Mouse (Mus musculus) intestine, embryonic 16.5 days (tissue): Measurements from ENCODE around the gene Esr1. TPM values are rescaled to one million over a fixed set of nuclear protein-coding genes. Genes with fewer than 3 reads are reported as not detected.

Source experiments
- ATAC-seq: fragments of 200-750 bp; cut with Nextera tagmentation; 2 replicates; pipeline ENCODE4 v1.8.0; 2017; ENCODE audit warnings: moderate TSS enrichment, moderate library complexity
- H3K27ac ChIP-seq: fragments of 300-500 bp; sonication (generic); 2 replicates; pipeline ENCODE4 v1.5.1; 2014; ENCODE audit warnings: mild to moderate bottlenecking, low read length
- H3K27me3 ChIP-seq: fragments of 300-500 bp; sonication (generic); replicated peaks from 2 replicates; pipeline ENCODE4 v1.6.1; 2014; ENCODE audit warnings: low read length, control low read depth, mixed read lengths; ENCODE audit not compliant: control insufficient read depth, insufficient read depth
- H3K36me3 ChIP-seq: fragments of 300-500 bp; sonication (generic); 2 replicates; pipeline ENCODE4 v1.6.1; 2014; ENCODE audit warnings: low read length, control low read depth; ENCODE audit not compliant: control insufficient read depth, insufficient read depth
- H3K4me1 ChIP-seq: fragments of 300-500 bp; sonication (generic); 2 replicates; pipeline ENCODE4 v1.6.1; 2014; ENCODE audit warnings: low read length, control low read depth, mixed read lengths; ENCODE audit not compliant: control insufficient read depth, insufficient read depth
- H3K4me2 ChIP-seq: fragments of 300-500 bp; sonication (generic); 2 replicates; pipeline ENCODE4 v1.6.1; 2014; ENCODE audit warnings: low read depth, low read length, control low read depth
- H3K4me3 ChIP-seq: fragments of 300-500 bp; sonication (generic); 2 replicates; pipeline ENCODE4 v1.5.1; 2014; ENCODE audit warnings: mild to moderate bottlenecking, low read length
- H3K9ac ChIP-seq: fragments of 300-500 bp; sonication (generic); 2 replicates; pipeline ENCODE4 v1.6.1; 2014; ENCODE audit warnings: low read depth, low read length
- H3K9me3 ChIP-seq: fragments of 300-500 bp; sonication (generic); 2 replicates; pipeline ENCODE4 v1.6.1; 2016; ENCODE audit warnings: low read length, control low read depth; ENCODE audit not compliant: control insufficient read depth
- WGBS: fragments of 180-500 bp; shearing (Covaris S2); extraction: QIAGEN DNeasy Blood & Tissue Kit; methylation state at CpG from one replicate; pipeline ENCODE4 v1.1.7; 2014; 5-methylcytosine and 5-hydroxymethylcytosine counted together
- polyA plus RNA-seq: library from polyadenylated mRNA; unstranded; fragments of >200 nt; fragmentation: Nextera tagmentation; extraction: Ambion mirVana; gene quantifications from 2 replicates; pipeline ENCODE4 v1.2.1, GENCODE M21; 2015

Gene Esr1
- 0.37 and 0.55 TPM in 2 replicates for polyA plus RNA-seq

- Histone ChIP-seq H3K9me3 (no peaks in the 10 kb centered on the region), H3K27me3 (no peaks in the 10 kb centered on the region), H3K36me3 (no peaks in the 10 kb centered on the region), H3K27ac (no peak within 1 kb of the TSS), H3K4me3 (peak within 1 kb of the TSS; percentile 37), H3K4me2 (peak within 1 kb of the TSS; percentile 59), H3K9ac (peak within 1 kb of the TSS; percentile 6), H3K4me1 (0 out of 2 replicates have a peak, but pooled peaks cover 2% of the 10 kb centered on the region)
- peak; percentile 52 for ATAC-seq
- WGBS = 27% methylated on average over 13 of the region's 13 CpGs
Measured at GRCm38 (mm10) chr10:4611386-4612155, at the start of gene Esr1. TSS of gene Esr1 (plus strand) at chr10:4611593.

GRCm38 (mm10) chr10:4565148-4565547 is 46.2 kb upstream of the Esr1 start:
- H3K9ac ChIP-seq = no peak overlapping the region
- no peaks in the 10 kb centered on the region for H3K9me3 ChIP-seq
- no peak overlapping the region for H3K27ac ChIP-seq
- H3K27me3 ChIP-seq = no peaks in the 10 kb centered on the region
- no peak overlapping the region for H3K4me2 ChIP-seq
- no peaks in the 10 kb centered on the region for H3K36me3 ChIP-seq
- no peaks in the 10 kb centered on the region for H3K4me1 ChIP-seq
- ATAC-seq = no peak
- H3K4me3 ChIP-seq = no peak overlapping the region
- 93% methylated on average over 1 of the region's 1 CpGs for WGBS

GRCm38 (mm10) chr10:4570778-4571177 is 40.6 kb upstream of the Esr1 start:
- H3K4me3 ChIP-seq = no peak overlapping the region
- 93% methylated on average over 4 of the region's 4 CpGs for WGBS
- H3K36me3 ChIP-seq = no peaks in the 10 kb centered on the region

GRCm38 (mm10) chr10:4571304-4571703 is 40.1 kb upstream of the Esr1 start:
- Histone ChIP-seq H3K4me2 (no peak overlapping the region), H3K27me3 (no peaks in the 10 kb centered on the region), H3K4me3 (no peak overlapping the region), H3K36me3 (no peaks in the 10 kb centered on the region), H3K27ac (no peak overlapping the region), H3K4me1 (no peaks in the 10 kb centered on the region), H3K9ac (no peak overlapping the region), H3K9me3 (no peaks in the 10 kb centered on the region)
- 73% methylated on average over 4 of the region's 4 CpGs for WGBS
- ATAC-seq = no peak

More at GRCm38 (mm10) chr10:4570778-4571177, 40.6 kb upstream of the Esr1 start:
- no peaks in the 10 kb centered on the region for H3K4me1 ChIP-seq
- H3K9me3 ChIP-seq = no peaks in the 10 kb centered on the region
- H3K27ac ChIP-seq = no peak overlapping the region
- no peak overlapping the region for H3K9ac ChIP-seq
- no peak for ATAC-seq
- H3K4me2 ChIP-seq = no peak overlapping the region
- no peaks in the 10 kb centered on the region for H3K27me3 ChIP-seq

GRCm38 (mm10) chr10:4581905-4582304 is 29.5 kb upstream of the Esr1 start:
- Histone ChIP-seq H3K9me3 (no peaks in the 10 kb centered on the region), H3K36me3 (no peaks in the 10 kb centered on the region), H3K4me1 (no peaks in the 10 kb centered on the region), H3K9ac (no peak overlapping the region), H3K27ac (no peak overlapping the region), H3K27me3 (no peaks in the 10 kb centered on the region), H3K4me2 (no peak overlapping the region), H3K4me3 (no peak overlapping the region)
- 88% methylated on average over 5 of the region's 5 CpGs for WGBS
- no peak for ATAC-seq

- no peaks in the 10 kb centered on the region for H3K36me3 ChIP-seq
- H3K27me3 ChIP-seq = no peaks in the 10 kb centered on the region
- H3K4me3 ChIP-seq = no peak overlapping the region
- H3K9ac ChIP-seq = no peak overlapping the region
- peaks cover 6% of the 10 kb centered on the region; the same call in 1 of the 2 replicates for H3K4me1 ChIP-seq
- no peaks in the 10 kb centered on the region for H3K9me3 ChIP-seq
- WGBS = 86% methylated on average over 6 of the region's 6 CpGs
- ATAC-seq = no peak
- H3K4me2 ChIP-seq = no peak overlapping the region
- H3K27ac ChIP-seq = no peak overlapping the region
Measured at GRCm38 (mm10) chr10:4586691-4587090, 24.7 kb upstream of the Esr1 start.

GRCm38 (mm10) chr10:4589576-4589975 is 21.8 kb upstream of the Esr1 start:
- Histone ChIP-seq H3K9ac (no peak overlapping the region), H3K27ac (no peak overlapping the region), H3K4me3 (no peak overlapping the region), H3K36me3 (no peaks in the 10 kb centered on the region), H3K27me3 (no peaks in the 10 kb centered on the region), H3K9me3 (no peaks in the 10 kb centered on the region), H3K4me2 (no peak overlapping the region), H3K4me1 (peaks cover 6% of the 10 kb centered on the region; the same call in 1 of the 2 replicates)
- no peak for ATAC-seq
- WGBS = 77% methylated on average over 4 of the region's 4 CpGs

- no peaks in the 10 kb centered on the region for H3K9me3 ChIP-seq
- no peaks in the 10 kb centered on the region for H3K36me3 ChIP-seq
- no peak overlapping the region for H3K9ac ChIP-seq
- no peaks in the 10 kb centered on the region for H3K27me3 ChIP-seq
- peaks cover 6% of the 10 kb centered on the region; the same call in 1 of the 2 replicates for H3K4me1 ChIP-seq
- H3K27ac ChIP-seq = no peak overlapping the region
- H3K4me3 ChIP-seq = no peak overlapping the region
- no peak overlapping the region for H3K4me2 ChIP-seq
- 66% methylated on average over 8 of the region's 8 CpGs for WGBS
- no peak for ATAC-seq
Measured at GRCm38 (mm10) chr10:4590956-4591355, 20.4 kb upstream of the Esr1 start.

- Histone ChIP-seq H3K4me3 (no peak overlapping the region), H3K4me1 (peaks cover under 1% of the 10 kb centered on the region; the same call in 1 of the 2 replicates), H3K9ac (no peak overlapping the region), H3K27ac (no peak overlapping the region), H3K9me3 (no peaks in the 10 kb centered on the region), H3K36me3 (no peaks in the 10 kb centered on the region), H3K27me3 (no peaks in the 10 kb centered on the region), H3K4me2 (no peak overlapping the region)
- 67% methylated on average over 4 of the region's 4 CpGs for WGBS
- no peak for ATAC-seq
Measured at GRCm38 (mm10) chr10:4593828-4594227, 17.6 kb upstream of the Esr1 start.
